Mouse (Mus musculus) hindbrain, embryonic 13.5 days (tissue): ENCODE data around the gene Ptprn2. TPM values are rescaled to one million over a fixed set of nuclear protein-coding genes. Genes with fewer than 3 reads are reported as not detected.
"Not testable (repeated sequence)": the region's sequence is repeated elsewhere in the genome, so short reads cannot be mapped to it uniquely, and the experiment has no call there.

Experiments used
- ATAC-seq: fragments of 200-750 bp; cut with Nextera tagmentation; 2 replicates; pipeline ENCODE4 v1.8.0; 2017; ENCODE audit warnings: moderate TSS enrichment; ENCODE audit not compliant: low FRiP score
- H3K27ac ChIP-seq: fragments of 300-500 bp; sonication (generic); 2 replicates; pipeline ENCODE4 v1.5.1; 2015; ENCODE audit warnings: inconsistent platforms, mild to moderate bottlenecking, moderate library complexity
- H3K27me3 ChIP-seq: fragments of 300-500 bp; sonication (generic); 2 replicates; pipeline ENCODE4 v1.6.1; 2015; ENCODE audit warnings: mild to moderate bottlenecking, inconsistent platforms
- H3K36me3 ChIP-seq: fragments of 300-500 bp; sonication (generic); 2 replicates; pipeline ENCODE4 v1.6.1; 2015; ENCODE audit warnings: mild to moderate bottlenecking, inconsistent platforms
- H3K4me1 ChIP-seq: fragments of 300-500 bp; sonication (generic); replicated peaks from 2 replicates; pipeline ENCODE4 v1.6.1; 2015; ENCODE audit warnings: inconsistent platforms
- H3K4me2 ChIP-seq: fragments of 300-500 bp; sonication (generic); 2 replicates; pipeline ENCODE4 v1.6.1; 2015; ENCODE audit warnings: inconsistent platforms, mild to moderate bottlenecking, moderate library complexity
- H3K4me3 ChIP-seq: fragments of 300-500 bp; sonication (generic); 2 replicates; pipeline ENCODE4 v1.5.1; 2015; ENCODE audit warnings: mild to moderate bottlenecking, inconsistent platforms
- H3K9ac ChIP-seq: fragments of 300-500 bp; sonication (generic); 2 replicates; pipeline ENCODE4 v1.6.1; 2015; ENCODE audit warnings: mild to moderate bottlenecking, inconsistent platforms
- H3K9me3 ChIP-seq: fragments of 300-500 bp; sonication (generic); 2 replicates; pipeline ENCODE4 v1.6.1; 2016; ENCODE audit warnings: inconsistent platforms
- WGBS: fragments of 180-500 bp; shearing (Covaris S2); methylation state at CpG from one replicate; pipeline ENCODE4 v1.1.7; 2015; 5-methylcytosine and 5-hydroxymethylcytosine counted together
- polyA plus RNA-seq: library from polyadenylated mRNA; unstranded; fragments of >200 nt; fragmentation: Nextera tagmentation; extraction: Ambion mirVana; gene quantifications from 2 replicates; pipeline ENCODE4 v1.2.1, GENCODE M21; 2015

Gene Ptprn2
- polyA plus RNA-seq, 1 experiment from 2014 or later, result 10.3 TPM

DNA sequence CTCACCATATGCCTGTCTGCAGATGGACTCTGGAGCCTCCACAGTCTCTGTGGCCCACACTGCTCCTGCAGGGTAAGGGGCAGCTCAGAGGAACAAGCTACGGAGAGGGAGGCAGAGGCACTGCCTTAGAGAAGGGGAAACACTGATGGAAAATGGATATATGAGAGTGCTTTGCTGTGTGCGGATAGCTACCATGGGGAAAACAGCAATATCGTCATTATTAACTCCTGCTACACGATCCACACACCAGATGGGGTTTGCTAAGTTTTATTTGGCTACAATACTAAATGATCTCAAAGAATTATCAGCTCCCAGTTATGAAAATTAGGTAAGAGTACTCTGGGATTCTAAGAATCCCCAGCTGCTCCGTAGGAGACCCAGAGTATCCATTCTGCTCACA, 89.2 kb downstream of the Ptprn2 start:
- no peak for ATAC-seq
- Histone ChIP-seq H3K4me3 (no peak overlapping the region), H3K4me2 (no peak overlapping the region), H3K27ac (peak overlapping the region; percentile 74), H3K36me3 (no peaks in the 10 kb centered on the region), H3K27me3 (no peaks in the 10 kb centered on the region), H3K4me1 (peaks cover 4% of the 10 kb centered on the region; the same call in 1 of the 2 replicates), H3K9ac (no peak overlapping the region), H3K9me3 (no peaks in the 10 kb centered on the region)
- WGBS, result 66% methylated on average over 5 of the region's 5 CpGs

DNA sequence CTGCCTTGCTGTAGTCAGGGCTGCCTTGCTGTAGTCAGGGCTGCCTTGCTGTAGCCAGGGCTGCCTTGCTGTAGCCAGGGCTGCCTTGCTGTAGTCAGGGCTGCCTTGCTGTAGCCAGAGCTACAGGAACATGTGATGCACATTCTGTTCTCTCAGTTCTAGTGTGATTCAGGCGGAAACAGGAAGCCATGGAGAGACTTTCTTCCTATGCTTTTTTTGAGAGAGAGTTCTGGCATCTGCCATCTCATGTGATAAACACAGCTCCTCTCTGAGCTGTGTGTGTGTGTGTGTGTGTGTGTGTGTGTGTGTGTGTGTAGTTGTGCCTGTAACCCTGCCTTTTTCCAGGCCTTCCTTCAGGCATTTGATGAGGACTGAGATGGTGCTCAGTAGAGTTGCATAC, 92.4 kb downstream of the Ptprn2 start:
- WGBS, result 87% methylated on average over 1 of the region's 1 CpGs
- not testable (repeated sequence) for H3K4me3 ChIP-seq, ATAC-seq, H3K27me3 ChIP-seq, H3K36me3 ChIP-seq, H3K9me3 ChIP-seq, H3K9ac ChIP-seq, H3K4me2 ChIP-seq
- peak overlapping the region; percentile 30; the same call in 1 of the 2 replicates for H3K27ac ChIP-seq
- peaks cover 20% of the 10 kb centered on the region for H3K4me1 ChIP-seq

DNA sequence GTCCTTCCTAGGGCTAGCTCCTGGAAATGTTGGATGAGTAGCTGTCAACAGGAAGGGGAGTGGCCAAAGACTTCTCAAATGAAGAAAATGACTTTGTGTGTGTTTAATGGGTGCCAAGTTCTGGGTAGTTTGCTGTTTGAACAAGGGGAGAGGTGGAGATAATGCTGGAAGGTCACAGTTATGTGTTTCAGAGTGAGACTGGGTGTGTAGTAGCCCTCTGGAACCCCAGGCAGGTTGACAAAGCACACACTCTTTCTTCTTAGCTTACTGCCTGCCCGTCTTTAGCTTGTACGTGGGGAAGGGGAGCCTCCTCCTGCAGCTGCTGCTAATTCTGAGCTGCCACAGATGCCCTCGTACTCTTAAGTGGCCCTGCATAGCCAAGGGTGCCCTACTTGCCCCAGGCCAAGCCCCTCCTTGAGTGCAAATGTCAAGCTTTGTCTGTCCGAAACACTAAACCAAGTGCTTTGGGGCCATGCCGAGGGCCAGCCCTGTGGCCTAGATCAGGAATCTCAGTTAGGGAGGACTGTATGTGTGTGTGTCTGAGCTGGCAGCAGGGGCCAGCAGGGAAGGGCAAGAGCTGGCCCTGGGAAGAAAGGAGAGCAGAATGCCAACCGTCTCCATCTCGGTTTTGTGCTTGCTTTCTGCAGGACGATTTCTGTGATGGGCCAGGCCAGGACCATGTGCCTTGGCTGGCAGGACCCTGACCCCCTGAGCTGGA, 95.5 kb downstream of the Ptprn2 start:
- Histone ChIP-seq H3K4me1 (peaks cover 19% of the 10 kb centered on the region), H3K27ac (peak overlapping the region; percentile 53; the same call in 1 of the 2 replicates), H3K9ac (no peak overlapping the region), H3K27me3 (no peaks in the 10 kb centered on the region), H3K4me3 (no peak overlapping the region), H3K36me3 (no peaks in the 10 kb centered on the region), H3K4me2 (no peak overlapping the region), H3K9me3 (no peaks in the 10 kb centered on the region)
- WGBS, result 51% methylated on average over 8 of the region's 8 CpGs
- ATAC-seq, result no peak

DNA sequence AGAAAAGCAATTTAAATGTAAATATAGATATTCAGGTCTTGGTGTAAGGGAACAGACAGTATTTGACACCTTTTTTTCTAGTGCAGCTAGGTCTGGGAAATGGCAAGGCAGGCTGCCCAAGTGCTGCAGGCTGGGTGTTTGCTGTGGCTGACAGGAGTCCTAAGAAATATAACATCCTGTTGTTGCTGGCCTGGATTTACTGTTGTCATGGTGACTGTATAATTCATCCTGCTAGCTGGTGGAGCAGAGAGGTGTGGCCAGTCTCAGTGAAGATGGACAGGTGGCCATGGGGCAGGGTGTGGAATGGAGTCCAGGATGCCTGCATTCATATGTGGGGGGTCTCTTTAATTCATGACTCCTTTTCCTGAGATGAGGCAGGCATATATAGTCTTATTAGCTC, 96.3 kb downstream of the Ptprn2 start:
- H3K4me3 ChIP-seq, result no peak overlapping the region
- ATAC-seq, result peak; percentile 62
- H3K9ac ChIP-seq, result peak overlapping the region; percentile 49
- H3K27me3 ChIP-seq, result no peaks in the 10 kb centered on the region
- no peak overlapping the region for H3K4me2 ChIP-seq
- H3K4me1 ChIP-seq, result peaks cover 19% of the 10 kb centered on the region
- no peaks in the 10 kb centered on the region for H3K36me3 ChIP-seq
- H3K9me3 ChIP-seq, result no peaks in the 10 kb centered on the region
- H3K27ac ChIP-seq, result peak overlapping the region; percentile 62

DNA sequence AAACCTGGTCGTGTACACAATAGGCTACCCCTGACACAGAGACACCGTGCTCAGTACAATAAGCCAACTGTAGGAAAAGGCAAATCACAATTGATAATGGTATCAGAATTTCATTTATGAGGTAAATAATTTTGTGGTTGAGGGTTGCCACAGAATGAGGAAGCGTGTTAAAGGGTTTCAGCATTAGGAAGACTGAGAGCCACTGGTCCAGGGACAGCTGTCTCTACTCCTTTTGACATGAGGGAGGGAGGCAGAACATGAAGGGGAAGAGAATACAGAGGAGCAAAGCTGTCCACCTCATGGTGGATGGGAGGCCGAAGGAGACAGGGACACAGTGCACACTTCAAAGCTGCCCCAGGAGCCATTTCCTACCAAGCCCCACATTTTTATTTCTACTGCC, 97.3 kb downstream of the Ptprn2 start:
- no peaks in the 10 kb centered on the region for H3K9me3 ChIP-seq
- WGBS, result 84% methylated on average over 4 of the region's 4 CpGs
- no peak for ATAC-seq
- no peak overlapping the region for H3K4me3 ChIP-seq
- H3K4me2 ChIP-seq, result no peak overlapping the region
- H3K27ac ChIP-seq, result no peak overlapping the region
- H3K27me3 ChIP-seq, result no peaks in the 10 kb centered on the region
- H3K9ac ChIP-seq, result no peak overlapping the region
- no peaks in the 10 kb centered on the region for H3K36me3 ChIP-seq
- H3K4me1 ChIP-seq, result peaks cover 19% of the 10 kb centered on the region

DNA sequence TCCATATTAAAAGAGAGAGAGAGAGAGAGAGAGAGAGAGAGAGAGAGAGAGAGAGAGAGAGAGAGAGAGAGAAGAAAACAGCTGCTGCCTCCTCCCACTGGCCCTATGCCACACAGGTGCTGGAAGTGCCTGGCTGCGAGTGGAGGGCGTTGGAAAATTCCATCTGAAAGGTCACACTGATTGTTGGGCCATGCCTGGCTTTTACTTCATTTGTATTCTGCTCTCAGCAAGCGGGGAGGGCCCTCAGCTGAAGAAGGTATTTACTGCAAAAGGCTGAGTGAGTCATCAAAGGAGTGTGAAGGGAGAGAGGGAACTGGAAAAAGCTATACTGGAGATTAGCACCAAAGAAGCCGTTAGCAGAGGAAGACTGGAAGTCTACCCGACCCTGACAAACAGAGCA, 99.5 kb downstream of the Ptprn2 start:
- Histone ChIP-seq H3K27me3 (no peaks in the 10 kb centered on the region), H3K9ac (no peak overlapping the region), H3K27ac (peak overlapping the region; percentile 40), H3K4me1 (peaks cover 19% of the 10 kb centered on the region), H3K4me2 (no peak overlapping the region), H3K4me3 (no peak overlapping the region), H3K9me3 (no peaks in the 10 kb centered on the region), H3K36me3 (no peaks in the 10 kb centered on the region)
- 31% methylated on average over 5 of the region's 5 CpGs for WGBS
- no peak for ATAC-seq

DNA sequence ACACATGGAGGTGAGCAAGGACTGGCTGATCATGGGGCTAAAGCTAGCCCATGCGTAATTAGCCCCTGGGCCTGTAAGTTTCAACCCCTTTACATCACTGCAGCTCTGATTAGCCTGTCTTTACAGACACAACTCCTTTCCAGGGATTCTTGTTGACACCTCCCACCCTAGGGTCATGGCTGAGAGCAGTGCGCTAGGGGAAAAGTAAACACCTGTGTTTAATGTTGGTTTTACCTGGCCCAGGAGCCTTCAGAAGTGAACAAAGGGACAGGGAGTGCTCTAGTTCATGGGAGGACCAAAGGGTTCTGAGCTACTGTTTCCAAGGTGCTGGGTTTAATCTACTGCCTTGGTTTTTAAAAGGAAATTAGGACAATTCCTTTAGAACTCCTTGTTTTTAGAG, 100.6 kb downstream of the Ptprn2 start:
- H3K9me3 ChIP-seq, result no peaks in the 10 kb centered on the region
- no peaks in the 10 kb centered on the region for H3K27me3 ChIP-seq
- H3K4me1 ChIP-seq, result peaks cover 13% of the 10 kb centered on the region
- no peak for ATAC-seq
- 92% methylated on average over 2 of the region's 2 CpGs for WGBS
- H3K4me2 ChIP-seq, result no peak overlapping the region
- no peak overlapping the region for H3K4me3 ChIP-seq
- H3K27ac ChIP-seq, result no peak overlapping the region
- H3K9ac ChIP-seq, result no peak overlapping the region
- H3K36me3 ChIP-seq, result no peaks in the 10 kb centered on the region

DNA sequence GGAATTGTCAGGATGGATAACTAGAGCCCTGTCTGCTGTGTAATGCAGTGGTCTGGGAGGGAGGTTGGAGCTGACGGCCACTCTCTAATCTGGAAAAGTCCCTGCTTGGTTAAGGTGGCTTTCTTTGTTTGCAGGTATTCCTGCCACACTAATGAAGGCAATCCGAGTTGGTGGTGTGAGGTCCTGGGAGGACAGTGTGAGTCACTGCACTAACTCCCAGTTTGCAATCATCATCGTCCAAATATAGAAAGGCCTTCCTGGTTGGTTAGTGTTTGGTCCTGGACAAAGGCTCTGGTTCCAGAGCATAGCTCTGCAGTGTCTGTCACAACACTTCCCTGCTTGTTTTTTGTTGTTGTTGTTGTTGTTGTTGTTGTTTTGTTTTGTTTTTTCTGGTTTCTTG, 102.0 kb downstream of the Ptprn2 start:
- Histone ChIP-seq H3K4me2 (no peak overlapping the region), H3K36me3 (no peaks in the 10 kb centered on the region), H3K27me3 (no peaks in the 10 kb centered on the region), H3K4me1 (peaks cover 4% of the 10 kb centered on the region; the same call in 1 of the 2 replicates), H3K4me3 (no peak overlapping the region), H3K9me3 (no peaks in the 10 kb centered on the region), H3K9ac (no peak overlapping the region), H3K27ac (no peak overlapping the region)
- ATAC-seq, result no peak
- 86% methylated on average over 3 of the region's 3 CpGs for WGBS

DNA sequence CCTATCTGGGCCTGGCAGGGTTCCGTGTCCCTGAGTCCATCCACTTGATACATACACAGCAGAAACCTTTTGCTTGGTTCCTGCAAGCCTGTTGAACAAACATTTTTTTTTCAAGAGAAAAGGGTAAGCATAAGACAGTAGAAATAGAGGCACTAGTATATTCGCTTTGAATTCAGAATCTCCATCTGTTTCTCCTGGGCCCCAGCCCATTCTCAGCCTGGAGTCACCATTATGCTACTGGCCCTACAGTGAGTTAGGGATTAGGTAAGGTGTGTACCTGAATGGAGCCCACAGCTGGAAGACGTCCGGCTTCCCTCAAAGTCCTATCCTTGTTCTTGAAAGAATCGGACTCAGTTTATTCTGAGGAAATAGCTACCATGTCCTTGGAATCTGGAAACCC, 104.6 kb downstream of the Ptprn2 start:
- no peaks in the 10 kb centered on the region for H3K9me3 ChIP-seq
- no peak overlapping the region for H3K4me3 ChIP-seq
- H3K9ac ChIP-seq, result no peak overlapping the region
- 96% methylated on average over 5 of the region's 5 CpGs for WGBS
- H3K36me3 ChIP-seq, result no peaks in the 10 kb centered on the region
- H3K27me3 ChIP-seq, result no peaks in the 10 kb centered on the region
- H3K27ac ChIP-seq, result no peak overlapping the region
- H3K4me1 ChIP-seq, result peaks cover 4% of the 10 kb centered on the region
- H3K4me2 ChIP-seq, result no peak overlapping the region
- ATAC-seq, result no peak

DNA sequence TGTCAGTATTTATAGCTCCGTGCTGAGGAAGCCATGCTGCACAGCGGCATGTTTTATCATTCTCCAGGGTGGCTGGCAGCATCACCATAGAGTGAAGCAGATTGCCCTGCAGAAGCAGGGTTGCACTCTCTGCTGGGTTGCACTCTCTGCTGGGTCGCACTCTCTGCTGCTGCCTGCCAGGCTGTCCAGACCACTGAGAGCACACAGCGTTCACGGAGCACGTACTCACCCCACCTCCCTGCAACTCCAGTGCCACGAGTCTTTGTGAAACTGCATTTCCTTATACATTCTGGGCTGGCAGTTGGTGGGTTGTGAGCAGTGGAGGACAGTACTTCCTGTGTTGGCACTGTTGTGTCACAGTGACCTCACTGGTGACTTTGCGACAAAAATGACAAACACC, 108.9 kb downstream of the Ptprn2 start:
- H3K9ac ChIP-seq, result no peak overlapping the region
- WGBS, result 77% methylated on average over 8 of the region's 8 CpGs
- H3K4me1 ChIP-seq, result peaks cover 27% of the 10 kb centered on the region
- H3K36me3 ChIP-seq, result no peaks in the 10 kb centered on the region
- no peak overlapping the region for H3K4me2 ChIP-seq
- no peak for ATAC-seq
- H3K27me3 ChIP-seq, result no peaks in the 10 kb centered on the region
- no peaks in the 10 kb centered on the region for H3K9me3 ChIP-seq
- H3K4me3 ChIP-seq, result no peak overlapping the region
- peak overlapping the region; percentile 69 for H3K27ac ChIP-seq

DNA sequence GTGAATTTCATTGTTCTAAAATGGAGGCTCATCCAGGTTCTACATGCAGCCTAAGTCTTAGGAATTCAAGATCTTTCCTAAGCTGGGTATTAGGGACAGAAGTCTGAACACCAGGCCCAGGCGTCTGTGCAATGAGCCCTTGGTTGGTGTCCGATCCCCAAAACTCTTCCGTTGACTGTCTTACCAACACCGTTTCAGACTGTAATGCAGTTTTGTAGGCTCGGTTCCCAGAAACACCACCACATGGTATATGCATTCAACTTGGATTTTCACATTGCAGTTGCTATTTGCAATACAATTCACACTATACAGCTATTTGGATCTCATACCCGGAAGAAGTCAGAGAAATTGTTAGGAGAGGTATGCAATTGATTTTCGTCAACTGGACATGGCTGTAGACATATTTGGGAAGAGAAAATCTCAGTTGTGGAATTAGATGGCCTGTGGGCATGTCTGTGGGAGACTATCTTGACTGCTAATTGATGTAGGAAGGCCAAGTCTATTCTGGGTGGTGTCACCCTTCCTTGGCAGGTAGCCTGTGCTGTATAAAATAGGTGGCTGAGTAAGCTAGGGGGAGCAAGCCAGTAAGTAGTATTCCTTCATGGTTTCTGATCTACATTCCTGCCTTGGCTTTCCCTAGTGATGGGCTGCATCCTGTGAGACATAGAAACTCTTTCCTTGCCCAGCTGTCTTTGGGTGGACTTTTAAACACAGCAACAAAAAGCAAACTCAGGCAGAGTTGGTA, 109.5 kb downstream of the Ptprn2 start:
- ATAC-seq, result no peak
- Histone ChIP-seq H3K4me2 (no peak overlapping the region), H3K9ac (no peak overlapping the region), H3K36me3 (no peaks in the 10 kb centered on the region), H3K4me1 (peaks cover 33% of the 10 kb centered on the region), H3K9me3 (no peaks in the 10 kb centered on the region), H3K27me3 (no peaks in the 10 kb centered on the region), H3K4me3 (no peak overlapping the region), H3K27ac (peak overlapping the region; percentile 69; the same call in 1 of the 2 replicates)
- WGBS, result 95% methylated on average over 7 of the region's 7 CpGs

DNA sequence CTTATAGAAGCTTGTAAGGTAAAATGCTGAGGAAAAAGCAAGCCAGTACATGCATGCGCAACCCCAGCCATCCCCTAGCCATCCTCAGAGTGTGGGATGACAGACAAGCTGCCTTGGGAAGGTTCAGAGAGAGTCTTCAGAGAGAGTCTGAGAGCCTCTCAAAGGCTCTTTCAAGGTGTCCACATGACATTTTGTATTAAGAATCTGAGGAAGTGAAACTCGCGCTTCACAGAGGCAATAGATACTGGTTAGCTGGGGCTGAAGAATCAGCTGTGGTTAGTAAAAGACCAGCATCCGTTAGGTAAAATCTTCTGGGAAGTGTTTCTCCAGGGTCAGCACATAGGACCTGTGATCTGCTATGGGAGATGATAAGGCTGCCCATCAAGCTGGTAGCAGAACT, 110.2 kb downstream of the Ptprn2 start:
- Histone ChIP-seq H3K27me3 (no peaks in the 10 kb centered on the region), H3K4me3 (no peak overlapping the region), H3K36me3 (no peaks in the 10 kb centered on the region), H3K4me2 (no peak overlapping the region), H3K27ac (no peak overlapping the region), H3K9ac (no peak overlapping the region), H3K4me1 (peaks cover 40% of the 10 kb centered on the region), H3K9me3 (no peaks in the 10 kb centered on the region)
- ATAC-seq, result no peak
- WGBS, result 95% methylated on average over 4 of the region's 4 CpGs

DNA sequence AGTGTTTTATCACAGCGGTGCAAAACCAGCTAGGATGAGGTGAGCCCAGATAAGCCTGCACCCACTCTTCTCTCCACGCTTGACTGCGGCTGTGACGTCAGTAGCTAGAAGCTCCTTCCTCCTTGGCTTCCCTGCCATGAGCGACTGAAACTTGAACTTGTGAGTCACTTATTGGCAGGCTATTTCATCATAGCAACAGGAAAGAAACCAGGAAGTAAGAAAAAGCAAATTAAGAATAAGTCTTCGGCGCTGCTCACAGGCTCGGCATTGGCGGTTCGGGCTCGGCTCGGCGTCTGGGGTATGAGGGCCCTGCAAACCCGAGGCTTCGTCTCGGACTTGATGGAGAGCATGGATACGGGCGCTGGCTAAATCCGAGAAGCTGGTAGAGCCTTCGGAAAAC, 111.5 kb downstream of the Ptprn2 start:
- WGBS, result 94% methylated on average over 20 of the region's 20 CpGs
- H3K4me3 ChIP-seq, result no peak overlapping the region
- no peak overlapping the region for H3K27ac ChIP-seq
- no peaks in the 10 kb centered on the region for H3K27me3 ChIP-seq
- ATAC-seq, result no peak
- H3K9me3 ChIP-seq, result no peaks in the 10 kb centered on the region
- no peak overlapping the region for H3K4me2 ChIP-seq
- no peaks in the 10 kb centered on the region for H3K36me3 ChIP-seq
- peaks cover 42% of the 10 kb centered on the region for H3K4me1 ChIP-seq
- H3K9ac ChIP-seq, result no peak overlapping the region
